Mouse (Mus musculus) testis, adult 2 months (tissue): Measurements from ENCODE around the gene Fam69a.

Experiments
- CTCF ChIP-seq: fragments of 200-500 bp; IDR thresholded peaks from 2 replicates; pipeline ENCODE4 v1.5.1; 2012; ENCODE audit warnings: low read depth, mild to moderate bottlenecking, inconsistent platforms, low read length, moderate library complexity; ENCODE audit not compliant: control insufficient read depth, insufficient read depth, insufficient replicate concordance
- POLR2A ChIP-seq: fragments of 200-500 bp; IDR thresholded peaks from 2 replicates; pipeline ENCODE4 v1.6.1; 2012; ENCODE audit warnings: low read depth, mild to moderate bottlenecking, inconsistent platforms, low read length, moderate library complexity; ENCODE audit not compliant: control insufficient read depth

DNA sequence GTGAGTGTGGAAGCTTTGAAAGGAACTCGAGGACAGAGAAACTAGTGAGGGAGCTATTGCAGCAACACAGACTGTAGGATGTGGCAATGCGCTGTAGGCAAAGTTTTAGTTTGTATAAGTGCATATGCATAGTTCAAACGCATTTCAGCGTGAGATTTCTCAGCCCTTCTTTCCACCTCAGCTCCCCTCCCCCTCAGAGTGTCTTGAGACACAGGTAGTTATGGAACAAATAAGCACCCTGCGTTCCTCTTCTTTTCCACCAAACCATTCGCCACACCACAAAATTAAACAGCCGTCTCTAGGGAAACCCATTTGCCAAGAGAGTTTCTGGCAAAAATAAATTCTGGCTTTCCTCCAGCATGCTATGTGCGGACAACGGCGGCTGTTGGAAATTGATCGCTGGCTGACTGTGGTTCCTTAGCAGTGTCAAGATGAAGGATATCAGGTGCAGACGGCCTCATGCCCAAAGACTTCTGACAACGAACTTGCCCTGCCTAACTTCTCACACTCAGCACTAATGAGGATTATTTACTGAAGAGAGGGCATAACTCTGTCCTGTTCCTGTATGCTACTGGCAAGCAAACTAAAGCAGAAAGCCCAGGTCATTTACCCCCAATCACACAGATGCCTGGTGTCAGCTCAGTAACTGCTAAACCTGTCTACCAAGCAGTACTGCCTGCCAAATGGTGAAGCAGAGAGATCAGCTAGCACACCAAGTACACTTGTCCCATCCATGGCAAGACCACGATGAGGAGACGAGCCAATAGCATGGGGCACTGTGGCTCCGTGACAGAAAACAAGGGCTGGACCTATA is 25.2 kb downstream of the Fam69a start:
- TF ChIP-seq CTCF = no peak
- TF ChIP-seq POLR2A = no peak
